Mouse (Mus musculus) liver, postnatal 0 days (tissue): ENCODE results near the gene H1foo. TPM values are rescaled to one million over a fixed set of nuclear protein-coding genes. Genes with fewer than 3 reads are reported as not detected.

Source experiments
- ATAC-seq: fragments of 200-750 bp; cut with Nextera tagmentation; 2 replicates; pipeline ENCODE4 v1.8.0; 2017; ENCODE audit warnings: mild to moderate bottlenecking, moderate library complexity
- DNase-seq: peaks from one replicate; pipeline ENCODE4 v3.0.0-alpha.2; 2016
- H3K27ac ChIP-seq: fragments of 300-500 bp; sonication (generic); 2 replicates; pipeline ENCODE4 v1.5.1; 2014; ENCODE audit warnings: antibody characterized with exemption, moderate library complexity, mild to moderate bottlenecking, low read depth
- H3K27me3 ChIP-seq: fragments of 300-500 bp; sonication (generic); 2 replicates; pipeline ENCODE4 v1.6.1; 2014; ENCODE audit warnings: low read length, control low read depth, mixed read lengths; ENCODE audit not compliant: insufficient read depth
- H3K36me3 ChIP-seq: fragments of 300-500 bp; sonication (generic); replicated peaks from 2 replicates; pipeline ENCODE4 v1.6.1; 2014; ENCODE audit warnings: mild to moderate bottlenecking, control low read depth, low read length, moderate library complexity, mixed read lengths; ENCODE audit not compliant: insufficient read depth
- H3K4me1 ChIP-seq: fragments of 300-500 bp; sonication (generic); 2 replicates; pipeline ENCODE4 v1.6.1; 2014; ENCODE audit warnings: antibody characterized with exemption, mild to moderate bottlenecking, control low read depth; ENCODE audit not compliant: insufficient read depth
- H3K4me2 ChIP-seq: fragments of 300-500 bp; sonication (generic); 2 replicates; pipeline ENCODE4 v1.6.1; 2014; ENCODE audit warnings: low read depth, mild to moderate bottlenecking, low read length, moderate library complexity, mixed read lengths
- H3K4me3 ChIP-seq: fragments of 300-500 bp; sonication (generic); 2 replicates; pipeline ENCODE4 v1.5.1; 2014; ENCODE audit warnings: low read depth, low read length
- H3K9ac ChIP-seq: fragments of 300-500 bp; sonication (generic); replicated peaks from 2 replicates; pipeline ENCODE4 v1.6.1; 2014; ENCODE audit warnings: mild to moderate bottlenecking, moderate library complexity
- H3K9me3 ChIP-seq: fragments of 300-500 bp; sonication (generic); 2 replicates; pipeline ENCODE4 v1.6.1; 2016; ENCODE audit warnings: mild to moderate bottlenecking, control low read depth, low read length, mixed read lengths
- CTCF ChIP-seq: sonication (generic); IDR thresholded peaks from 2 replicates; pipeline ENCODE4 v1.5.1; 2016; ENCODE audit warnings: antibody characterized with exemption, low read depth
- EP300 ChIP-seq: IDR thresholded peaks from 2 replicates; pipeline ENCODE4 v1.6.1; 2016; ENCODE audit warnings: antibody characterized with exemption, low read depth, mild to moderate bottlenecking
- WGBS: fragments of 180-500 bp; shearing (Covaris S2); extraction: QIAGEN DNeasy Blood & Tissue Kit; methylation state at CpG from one replicate; pipeline ENCODE4 v1.1.7; 2014; ENCODE audit not compliant: insufficient replicate concordance; 5-methylcytosine and 5-hydroxymethylcytosine counted together
- polyA plus RNA-seq: library from polyadenylated mRNA; unstranded; fragments of >200 nt; fragmentation: Nextera tagmentation; extraction: Ambion mirVana; gene quantifications from 2 replicates; pipeline ENCODE4 v1.2.1, GENCODE M21; 2015

The H1foo gene
- polyA plus RNA-seq, 1 experiment from 2014 or later: not detected

DNA sequence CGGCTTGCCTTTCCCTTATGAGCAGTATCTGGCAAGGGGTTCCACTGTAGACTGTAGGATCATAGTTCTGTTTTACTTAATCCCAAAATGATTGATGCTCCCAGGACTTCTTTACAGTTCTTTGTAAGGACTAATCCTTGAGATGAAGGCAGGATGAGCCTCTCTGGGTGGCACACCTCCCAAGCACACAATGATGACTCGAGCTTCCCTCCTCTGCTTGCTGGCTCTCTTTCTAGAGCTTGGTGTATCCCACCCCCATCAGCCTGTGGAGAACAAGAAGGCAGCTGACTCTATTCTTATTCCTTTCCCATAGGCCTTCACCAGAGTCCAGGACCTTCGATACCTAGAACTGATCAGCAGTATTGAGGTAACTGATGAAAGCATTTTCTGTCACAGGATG, 42.2 kb upstream of the H1foo start:
- no peak for DNase-seq
- no peak overlapping the region for H3K4me3 ChIP-seq
- peaks cover 6% of the 10 kb centered on the region; the same call in 1 of the 2 replicates for H3K4me1 ChIP-seq
- H3K9me3 ChIP-seq: no peaks in the 10 kb centered on the region
- no peak overlapping the region for H3K27ac ChIP-seq
- no peaks in the 10 kb centered on the region for H3K27me3 ChIP-seq
- no peaks in the 10 kb centered on the region for H3K36me3 ChIP-seq
- no peak for ATAC-seq
- TF ChIP-seq CTCF: no peak
- TF ChIP-seq EP300: no peak
- H3K4me2 ChIP-seq: no peak overlapping the region
- 77% methylated on average over 3 of the region's 3 CpGs for WGBS
- no peak overlapping the region for H3K9ac ChIP-seq

DNA sequence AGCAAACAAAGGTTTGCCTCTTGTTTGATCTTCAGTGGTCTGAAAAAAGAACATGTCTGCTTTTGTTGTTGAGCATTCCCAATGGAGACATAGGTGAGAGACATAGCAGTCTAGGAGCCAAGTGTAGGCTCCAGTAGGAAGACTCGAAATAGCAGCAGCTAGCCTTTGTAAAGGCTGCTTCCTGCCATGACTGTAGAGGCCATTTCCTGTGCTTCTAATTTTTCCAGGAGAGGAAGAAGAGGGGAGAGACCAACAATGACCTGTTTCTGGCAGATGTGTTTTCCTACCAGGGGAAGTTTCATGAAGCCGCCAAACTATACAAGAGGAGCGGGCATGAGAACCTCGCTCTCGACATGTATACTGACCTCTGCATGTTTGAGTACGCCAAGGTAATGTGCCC, 39.2 kb upstream of the H1foo start:
- Histone ChIP-seq H3K9me3 (no peaks in the 10 kb centered on the region), H3K4me1 (peaks cover 30% of the 10 kb centered on the region), H3K27me3 (no peaks in the 10 kb centered on the region), H3K27ac (no peak overlapping the region), H3K9ac (no peak overlapping the region), H3K4me2 (no peak overlapping the region), H3K4me3 (no peak overlapping the region), H3K36me3 (no peaks in the 10 kb centered on the region)
- TF ChIP-seq EP300 (no peak), CTCF (no peak)
- 74% methylated on average over 6 of the region's 6 CpGs for WGBS
- DNase-seq: no peak
- ATAC-seq: no peak

DNA sequence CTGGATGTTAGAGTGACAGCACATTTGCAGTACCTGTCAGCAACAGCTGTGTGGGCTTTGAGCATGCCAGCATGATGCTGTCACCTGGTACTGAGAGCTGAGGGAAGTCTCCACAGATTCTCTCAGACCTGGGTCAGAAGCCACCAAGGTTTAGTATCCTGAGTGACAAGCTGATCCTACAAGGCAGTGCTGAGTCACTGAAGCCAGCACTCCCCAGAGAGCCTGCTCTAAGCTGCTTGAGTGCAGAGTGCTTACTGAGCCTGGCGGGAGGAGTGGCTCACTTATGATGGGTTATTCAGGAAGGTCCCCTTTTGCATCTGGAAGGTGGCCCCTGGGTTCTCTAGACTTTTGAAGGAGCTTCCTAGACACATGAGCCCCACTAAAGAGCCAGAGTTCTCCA, 38.3 kb upstream of the H1foo start:
- Histone ChIP-seq H3K4me3 (no peak overlapping the region), H3K4me1 (peaks cover 31% of the 10 kb centered on the region), H3K27me3 (no peaks in the 10 kb centered on the region), H3K9ac (no peak overlapping the region), H3K9me3 (no peaks in the 10 kb centered on the region), H3K36me3 (no peaks in the 10 kb centered on the region), H3K4me2 (no peak overlapping the region), H3K27ac (no peak overlapping the region)
- ATAC-seq: no peak
- 26% methylated on average over 1 of the region's 1 CpGs for WGBS
- TF ChIP-seq CTCF (no peak), EP300 (no peak)
- no peak for DNase-seq

DNA sequence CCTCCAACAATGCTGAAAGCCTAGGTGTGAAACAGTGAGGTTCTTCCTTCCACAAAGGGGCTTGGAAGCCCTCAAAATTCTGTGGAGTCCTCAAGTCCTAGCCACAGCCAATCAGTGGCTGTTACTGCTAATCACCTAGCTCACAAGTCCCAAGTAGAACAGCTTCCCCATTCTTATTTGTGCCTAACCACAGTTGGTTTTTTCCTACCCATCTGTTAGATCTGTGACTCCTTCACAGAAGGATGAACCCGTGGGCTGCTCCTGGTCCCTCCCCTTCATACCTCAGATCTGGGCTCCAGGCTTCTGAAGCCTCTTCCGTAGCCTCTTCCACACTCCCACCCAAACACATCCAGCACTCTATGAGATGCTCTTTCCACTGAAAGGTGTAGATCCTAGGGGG, 37.9 kb upstream of the H1foo start:
- DNase-seq: no peak
- H3K27ac ChIP-seq: no peak overlapping the region
- TF ChIP-seq CTCF (no peak), EP300 (no peak)
- H3K27me3 ChIP-seq: no peaks in the 10 kb centered on the region
- no peak overlapping the region for H3K4me2 ChIP-seq
- no peaks in the 10 kb centered on the region for H3K36me3 ChIP-seq
- H3K9me3 ChIP-seq: no peaks in the 10 kb centered on the region
- peaks cover 30% of the 10 kb centered on the region for H3K4me1 ChIP-seq
- no peak overlapping the region for H3K9ac ChIP-seq
- no peak overlapping the region for H3K4me3 ChIP-seq
- 41% methylated on average over 2 of the region's 2 CpGs for WGBS
- no peak for ATAC-seq

DNA sequence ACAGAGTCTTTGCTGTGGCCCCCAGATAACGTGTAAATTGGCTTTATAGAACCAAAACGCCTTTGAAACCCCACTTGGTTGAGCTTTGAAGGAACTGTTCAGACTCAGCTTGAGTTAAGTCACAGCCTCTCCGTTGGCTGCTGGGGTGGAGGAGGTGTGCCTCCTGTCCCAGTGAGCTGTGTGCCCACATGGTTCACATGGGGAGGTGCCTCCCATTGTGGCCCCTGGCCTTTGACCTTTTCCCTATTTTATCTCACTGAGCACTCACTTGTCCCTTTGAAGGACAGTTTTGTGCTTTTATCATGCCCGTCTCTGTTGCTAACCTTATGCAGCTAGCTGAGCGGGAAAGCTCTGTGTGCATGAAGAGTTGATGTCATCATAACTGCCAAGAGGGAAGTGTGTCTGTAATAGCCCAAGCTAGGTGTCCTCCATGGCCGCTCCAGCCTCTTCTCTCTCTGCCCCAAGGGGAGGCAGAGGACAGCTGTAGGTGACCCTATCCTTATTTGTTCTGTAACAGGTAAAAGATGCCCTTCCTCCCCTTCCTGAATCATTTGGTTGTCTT, 36.2 kb upstream of the H1foo start:
- ATAC-seq (peak; percentile 70), DNase-seq (no peak)
- TF ChIP-seq EP300 (no peak), CTCF (no peak)
- WGBS: 26% methylated on average over 6 of the region's 6 CpGs
- Histone ChIP-seq H3K4me1 (peaks cover 30% of the 10 kb centered on the region), H3K36me3 (no peaks in the 10 kb centered on the region), H3K27me3 (no peaks in the 10 kb centered on the region), H3K27ac (0 out of 2 replicates have a peak overlapping the region, but pooled peaks have one; percentile 39), H3K4me3 (no peak overlapping the region), H3K9ac (no peak overlapping the region), H3K9me3 (no peaks in the 10 kb centered on the region), H3K4me2 (no peak overlapping the region)

DNA sequence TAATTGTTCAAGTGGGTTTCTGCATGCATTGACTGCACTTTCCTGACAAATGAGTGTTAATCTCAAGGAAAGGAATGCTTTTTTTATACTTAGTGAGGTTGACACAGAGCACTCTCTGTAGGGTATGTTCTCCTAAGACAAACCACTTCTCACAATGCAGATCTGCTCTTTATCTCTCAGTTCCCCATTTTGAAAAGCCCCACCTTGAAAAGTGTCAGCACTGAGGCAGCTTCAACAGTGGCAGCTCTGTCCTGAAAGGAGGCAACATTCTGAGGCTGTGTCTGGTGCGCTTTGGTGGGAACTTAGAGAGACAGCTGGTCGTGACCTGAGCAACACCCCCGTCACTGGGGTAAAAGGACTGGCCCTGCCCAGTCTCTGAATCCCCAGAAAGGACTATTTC, 35.7 kb upstream of the H1foo start:
- no peaks in the 10 kb centered on the region for H3K9me3 ChIP-seq
- H3K4me2 ChIP-seq: no peak overlapping the region
- ATAC-seq: no peak; the same call in 1 of the 2 replicates
- peak overlapping the region; percentile 39; the same call in 1 of the 2 replicates for H3K27ac ChIP-seq
- no peak for TF ChIP-seq EP300
- TF ChIP-seq CTCF: no peak
- 39% methylated on average over 3 of the region's 3 CpGs for WGBS
- no peaks in the 10 kb centered on the region for H3K27me3 ChIP-seq
- H3K36me3 ChIP-seq: no peaks in the 10 kb centered on the region
- H3K9ac ChIP-seq: no peak overlapping the region
- DNase-seq: no peak
- H3K4me1 ChIP-seq: peaks cover 30% of the 10 kb centered on the region
- no peak overlapping the region for H3K4me3 ChIP-seq
